Mouse (Mus musculus): Measurements from ENCODE around the gene Crtc2.

Crtc2 gene

DNA sequence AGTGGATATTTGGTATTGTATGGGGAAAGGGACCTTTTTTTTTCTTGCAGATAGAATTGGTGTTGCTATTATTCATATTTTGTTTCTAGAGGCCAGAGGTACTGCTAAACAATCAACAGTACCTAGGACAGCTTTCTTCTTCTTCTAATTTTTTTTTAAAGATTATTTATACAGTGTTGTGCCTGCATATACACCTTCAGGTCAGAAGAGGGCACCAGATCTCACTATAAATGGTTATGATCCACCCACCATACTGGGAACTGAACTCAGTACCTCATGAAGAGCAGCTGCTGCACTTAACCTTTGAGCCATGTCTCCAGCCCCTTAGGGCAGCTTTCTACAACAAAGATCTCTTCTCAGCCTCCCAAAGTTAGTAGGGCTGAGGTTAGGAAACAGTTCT, 59.4 kb downstream of the Crtc2 start:
- no peak for DNase-seq
